Mouse (Mus musculus) bone marrow macrophage, adult 2 months (primary cell): ENCODE results near the gene Ccdc27. TPM values are rescaled to one million over a fixed set of nuclear protein-coding genes. Genes with fewer than 3 reads are reported as not detected.

Source experiments
- H3K27ac ChIP-seq: 2 replicates; pipeline ENCODE4 v1.5.1; 2012; ENCODE audit warnings: low read depth, low read length; ENCODE audit not compliant: insufficient read depth
- H3K4me1 ChIP-seq: 2 replicates; pipeline ENCODE4 v1.6.1; 2012; ENCODE audit warnings: low read length; ENCODE audit not compliant: control insufficient read depth, insufficient read depth
- H3K4me3 ChIP-seq: 2 replicates; pipeline ENCODE4 v1.5.1; 2012; ENCODE audit warnings: mild to moderate bottlenecking, low read length, moderate library complexity; ENCODE audit not compliant: insufficient read depth
- CTCF ChIP-seq: IDR thresholded peaks from 2 replicates; pipeline ENCODE4 v1.5.1; 2012; ENCODE audit warnings: low read depth, mild to moderate bottlenecking, low read length, moderate library complexity
- POLR2A ChIP-seq: IDR thresholded peaks from 2 replicates; pipeline ENCODE4 v1.6.1; 2012; ENCODE audit warnings: mild to moderate bottlenecking, low read depth, low read length, borderline replicate concordance
- polyA plus RNA-seq: library from polyadenylated mRNA; stranded (reverse); fragments of >200 nt; gene quantifications from 2 replicates; pipeline ENCODE4 v1.2.4, GENCODE M21; 2012; ENCODE audit not compliant: missing spikeins, insufficient read depth, insufficient read length

The Ccdc27 gene
- not detected in 2 replicates for polyA plus RNA-seq

DNA sequence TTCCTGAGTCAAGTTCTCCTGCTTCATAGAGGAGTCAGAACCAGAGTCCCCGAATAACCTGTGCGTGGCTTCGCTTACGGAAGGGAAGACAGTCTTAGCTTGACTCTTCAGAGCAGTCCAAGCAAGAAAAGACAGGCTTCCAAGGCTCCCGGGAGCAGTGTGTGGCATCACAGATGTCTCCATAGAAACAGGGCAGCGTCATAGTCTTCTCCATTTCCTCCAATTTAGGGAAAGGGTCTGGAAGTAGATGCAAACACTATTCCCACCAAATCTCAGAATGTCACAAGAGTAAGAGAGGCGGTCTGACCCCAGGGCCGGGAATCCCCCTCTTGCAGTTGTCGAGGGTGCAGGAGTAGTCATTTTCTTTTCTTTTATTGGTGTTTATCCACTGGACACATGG, at the start of gene Ccdc27:
TSS of gene Ccdc27 (minus strand) at position 101 of the 400 bp plus-strand sequence.
- TF ChIP-seq CTCF (no peak), POLR2A (no peak)
- Histone ChIP-seq H3K27ac (no peak within 1 kb of the TSS), H3K4me3 (no peak within 1 kb of the TSS)

DNA sequence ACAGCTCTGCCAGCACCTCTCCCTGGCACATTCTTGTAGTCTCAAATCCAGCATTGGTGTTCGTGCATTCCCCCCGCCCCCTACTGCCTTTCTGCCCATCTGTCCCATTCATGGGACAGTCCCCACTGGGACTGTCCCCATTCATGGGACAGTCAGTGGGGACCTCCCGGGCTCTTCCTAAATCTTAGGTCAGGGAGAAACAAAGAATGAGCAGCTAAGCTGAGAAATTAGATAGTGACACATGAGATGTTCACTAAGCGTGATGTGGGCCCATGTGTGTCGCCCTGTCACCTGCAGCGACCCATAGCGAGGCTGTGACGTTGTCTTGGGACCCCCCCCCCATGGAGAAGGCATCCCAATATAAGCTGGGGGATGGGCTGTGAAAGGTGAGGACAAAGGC, 48.9 kb upstream of the Ccdc27 start:
- Histone ChIP-seq H3K4me3 (no peak overlapping the region), H3K27ac (no peak overlapping the region), H3K4me1 (no peaks in the 10 kb centered on the region)
- no peak for TF ChIP-seq POLR2A
- TF ChIP-seq CTCF = no peak

More for the DNA sequence above, at the start of gene Ccdc27:
- no peaks in the 10 kb centered on the region for H3K4me1 ChIP-seq

DNA sequence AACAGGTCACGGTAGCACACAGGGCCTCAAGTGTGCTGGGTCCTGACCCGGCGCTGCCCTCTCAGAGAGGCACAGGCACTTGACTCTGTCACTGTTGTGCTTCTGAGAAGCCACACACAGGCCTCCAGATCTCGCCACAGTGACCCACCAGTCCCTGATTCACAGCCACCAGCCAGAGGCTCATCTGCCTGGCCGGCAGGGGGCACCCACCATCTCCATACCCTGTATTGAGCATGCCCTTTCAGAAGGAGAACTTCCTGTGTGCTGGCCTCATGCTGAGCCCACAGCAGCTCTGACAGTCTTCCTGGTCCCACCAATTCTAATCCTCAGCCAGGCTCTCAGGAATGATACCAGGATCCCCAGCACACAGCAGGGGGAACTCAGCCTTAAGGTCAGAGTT, 46.7 kb upstream of the Ccdc27 start:
- TF ChIP-seq POLR2A (no peak), CTCF (no peak)
- Histone ChIP-seq H3K4me1 (no peaks in the 10 kb centered on the region), H3K27ac (no peak overlapping the region), H3K4me3 (no peak overlapping the region)

- no peaks in the 10 kb centered on the region for H3K4me1 ChIP-seq
- no peak overlapping the region for H3K27ac ChIP-seq
- TF ChIP-seq CTCF = no peak
- TF ChIP-seq POLR2A = no peak
- no peak overlapping the region for H3K4me3 ChIP-seq
Observed at GRCm38 (mm10) chr4:154086436-154086835, 44.0 kb upstream of the Ccdc27 start.

GRCm38 (mm10) chr4:154085856-154086255, 43.4 kb upstream of the Ccdc27 start:
- Histone ChIP-seq H3K4me3 (no peak overlapping the region), H3K27ac (no peak overlapping the region), H3K4me1 (no peaks in the 10 kb centered on the region)
- no peak for TF ChIP-seq CTCF
- TF ChIP-seq POLR2A = no peak

- H3K4me3 ChIP-seq = no peak overlapping the region
- no peaks in the 10 kb centered on the region for H3K4me1 ChIP-seq
- no peak for TF ChIP-seq POLR2A
- no peak overlapping the region for H3K27ac ChIP-seq
Observed at GRCm38 (mm10) chr4:154081974-154082373, 39.5 kb upstream of the Ccdc27 start.

DNA sequence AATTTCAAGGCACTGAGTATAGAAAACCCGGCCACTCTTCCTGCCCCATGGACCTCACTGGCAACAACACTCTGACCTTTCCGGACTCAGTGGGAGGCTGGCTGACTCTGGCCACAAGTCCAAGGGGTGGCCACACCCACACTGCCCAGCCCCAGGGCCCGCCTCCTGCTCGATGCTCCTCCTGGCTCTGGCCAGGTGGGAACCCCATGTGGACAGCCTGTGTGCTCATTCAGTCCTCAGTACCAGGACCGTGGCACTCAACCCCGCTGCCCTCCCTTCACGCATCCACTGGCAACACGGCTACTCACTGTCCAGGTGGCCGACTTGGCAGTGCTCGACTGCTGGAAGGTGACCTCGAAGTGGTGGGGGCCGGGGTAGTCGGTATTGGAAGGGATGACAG, 38.5 kb upstream of the Ccdc27 start:
- H3K4me1 ChIP-seq = no peaks in the 10 kb centered on the region
- H3K4me3 ChIP-seq = no peak overlapping the region
- no peak overlapping the region for H3K27ac ChIP-seq
- no peak for TF ChIP-seq CTCF
- TF ChIP-seq POLR2A = no peak

- no peak for TF ChIP-seq CTCF
- TF ChIP-seq POLR2A = no peak
- H3K27ac ChIP-seq = no peak overlapping the region
- H3K4me3 ChIP-seq = no peak overlapping the region
- H3K4me1 ChIP-seq = no peaks in the 10 kb centered on the region
Observed at GRCm38 (mm10) chr4:154080211-154080610, 37.7 kb upstream of the Ccdc27 start.

GRCm38 (mm10) chr4:154071941-154072340, 29.5 kb upstream of the Ccdc27 start:
- Histone ChIP-seq H3K4me1 (no peaks in the 10 kb centered on the region), H3K27ac (no peak overlapping the region), H3K4me3 (no peak overlapping the region)
- TF ChIP-seq CTCF = no peak
- no peak for TF ChIP-seq POLR2A

GRCm38 (mm10) chr4:154071521-154071920, 29.0 kb upstream of the Ccdc27 start:
- no peak overlapping the region for H3K4me3 ChIP-seq
- TF ChIP-seq CTCF (no peak), POLR2A (no peak)
- no peak overlapping the region for H3K27ac ChIP-seq
- no peaks in the 10 kb centered on the region for H3K4me1 ChIP-seq

- no peak for TF ChIP-seq CTCF
- no peak for TF ChIP-seq POLR2A
- H3K4me3 ChIP-seq = no peak overlapping the region
- H3K27ac ChIP-seq = no peak overlapping the region
- H3K4me1 ChIP-seq = no peaks in the 10 kb centered on the region
Observed at GRCm38 (mm10) chr4:154070896-154071295, 28.4 kb upstream of the Ccdc27 start.
